Mouse (Mus musculus) kidney, embryonic 16.5 days (tissue): ENCODE data around the gene Wdr54. TPM values are rescaled to one million over a fixed set of nuclear protein-coding genes. Genes with fewer than 3 reads are reported as not detected.

ENCODE experiments used
- ATAC-seq: fragments of 200-750 bp; cut with Nextera tagmentation; 2 replicates; pipeline ENCODE4 v1.8.0; 2017; ENCODE audit warnings: moderate TSS enrichment; ENCODE audit not compliant: low FRiP score, low TSS enrichment
- H3K27ac ChIP-seq: fragments of 300-500 bp; sonication (generic); 2 replicates; pipeline ENCODE4 v1.5.1; 2014; ENCODE audit warnings: low read length
- H3K27me3 ChIP-seq: fragments of 300-500 bp; sonication (generic); 2 replicates; pipeline ENCODE4 v1.6.1; 2014; ENCODE audit warnings: low read length, control low read depth, mixed read lengths; ENCODE audit not compliant: insufficient read depth
- H3K36me3 ChIP-seq: fragments of 300-500 bp; sonication (generic); 2 replicates; pipeline ENCODE4 v1.6.1; 2014; ENCODE audit warnings: low read length, control low read depth, mixed read lengths; ENCODE audit not compliant: insufficient read depth
- H3K4me1 ChIP-seq: fragments of 300-500 bp; sonication (generic); 2 replicates; pipeline ENCODE4 v1.6.1; 2014; ENCODE audit warnings: low read length, control low read depth, mixed read lengths; ENCODE audit not compliant: insufficient read depth
- H3K4me2 ChIP-seq: fragments of 300-500 bp; sonication (generic); replicated peaks from 2 replicates; pipeline ENCODE4 v1.6.1; 2014; ENCODE audit warnings: low read depth, low read length
- H3K4me3 ChIP-seq: fragments of 300-500 bp; sonication (generic); 2 replicates; pipeline ENCODE4 v1.5.1; 2014; ENCODE audit warnings: mild to moderate bottlenecking, low read length
- H3K9ac ChIP-seq: fragments of 300-500 bp; sonication (generic); replicated peaks from 2 replicates; pipeline ENCODE4 v1.6.1; 2014; ENCODE audit warnings: low read length
- H3K9me3 ChIP-seq: fragments of 300-500 bp; sonication (generic); 2 replicates; pipeline ENCODE4 v1.6.1; 2016; ENCODE audit warnings: low read length, control low read depth
- WGBS: fragments of 180-500 bp; shearing (Covaris S2); extraction: QIAGEN DNeasy Blood & Tissue Kit; methylation state at CpG from one replicate; pipeline ENCODE4 v1.1.7; 2014; 5-methylcytosine and 5-hydroxymethylcytosine counted together
- polyA plus RNA-seq: library from polyadenylated mRNA; unstranded; fragments of >200 nt; fragmentation: Nextera tagmentation; extraction: Ambion mirVana; gene quantifications from 2 replicates; pipeline ENCODE4 v1.2.1, GENCODE M21; 2015

The Wdr54 gene
- polyA plus RNA-seq, 1 experiment from 2014 or later, result 8.0 TPM

GRCm38 (mm10) chr6:83120930-83121862, 35.0 kb downstream of the Wdr54 start, which contains the start of gene Wbp1:
Gene Wbp1 (minus strand): TSS chr6:83121559.
- peak; percentile 96 for ATAC-seq
- Histone ChIP-seq H3K27me3 (no peaks in the 10 kb centered on the region), H3K9ac (peak within 1 kb of the TSS; percentile 91), H3K4me1 (peaks cover 63% of the 10 kb centered on the region), H3K27ac (peak within 1 kb of the TSS; percentile 98), H3K4me2 (peak within 1 kb of the TSS; percentile 91), H3K4me3 (peak within 1 kb of the TSS; percentile 76), H3K36me3 (peaks cover 20% of the 10 kb centered on the region), H3K9me3 (no peaks in the 10 kb centered on the region)
- WGBS, result under 1% methylated on average over 38 of the region's 38 CpGs

- H3K9ac ChIP-seq, result peak overlapping the region; percentile 82
- peak overlapping the region; percentile 76 for H3K4me3 ChIP-seq
- no peak for ATAC-seq
- H3K27ac ChIP-seq, result peak overlapping the region; percentile 45
- H3K9me3 ChIP-seq, result no peaks in the 10 kb centered on the region
- no peaks in the 10 kb centered on the region for H3K27me3 ChIP-seq
- 65% methylated on average over 7 of the region's 7 CpGs for WGBS
- peaks cover 63% of the 10 kb centered on the region for H3K4me1 ChIP-seq
- H3K36me3 ChIP-seq, result peaks cover 20% of the 10 kb centered on the region
- H3K4me2 ChIP-seq, result peak overlapping the region; percentile 87
These were observed 36.5 kb downstream of the Wdr54 start for GRCm38 (mm10) chr6:83119734-83120051.

- 61% methylated on average over 14 of the region's 14 CpGs for WGBS
- peaks cover 62% of the 10 kb centered on the region for H3K4me1 ChIP-seq
- peak overlapping the region; percentile 87; the same call in 1 of the 2 replicates for H3K4me2 ChIP-seq
- H3K27me3 ChIP-seq, result no peaks in the 10 kb centered on the region
- no peak overlapping the region for H3K4me3 ChIP-seq
- no peak for ATAC-seq
- H3K9ac ChIP-seq, result peak overlapping the region; percentile 82
- peak overlapping the region; percentile 45 for H3K27ac ChIP-seq
- peaks cover 20% of the 10 kb centered on the region for H3K36me3 ChIP-seq
- H3K9me3 ChIP-seq, result no peaks in the 10 kb centered on the region
These were observed 37.1 kb downstream of the Wdr54 start for GRCm38 (mm10) chr6:83118825-83119733.

GRCm38 (mm10) chr6:83118369-83118768, 37.8 kb downstream of the Wdr54 start:
- Histone ChIP-seq H3K9ac (no peak overlapping the region), H3K9me3 (no peaks in the 10 kb centered on the region), H3K27ac (no peak overlapping the region), H3K4me2 (no peak overlapping the region), H3K36me3 (peaks cover 20% of the 10 kb centered on the region), H3K4me1 (peaks cover 55% of the 10 kb centered on the region), H3K27me3 (no peaks in the 10 kb centered on the region), H3K4me3 (no peak overlapping the region)
- no peak for ATAC-seq
- WGBS, result 82% methylated on average over 11 of the region's 11 CpGs

- Histone ChIP-seq H3K4me2 (no peak overlapping the region), H3K4me3 (no peak overlapping the region), H3K9me3 (no peaks in the 10 kb centered on the region), H3K27ac (no peak overlapping the region; the same call in 1 of the 2 replicates), H3K27me3 (no peaks in the 10 kb centered on the region), H3K4me1 (peaks cover 48% of the 10 kb centered on the region), H3K9ac (no peak overlapping the region; the same call in 1 of the 2 replicates), H3K36me3 (peaks cover 17% of the 10 kb centered on the region)
- no peak for ATAC-seq
- 87% methylated on average over 13 of the region's 13 CpGs for WGBS
These were observed 38.6 kb downstream of the Wdr54 start for GRCm38 (mm10) chr6:83117616-83118015.

DNA sequence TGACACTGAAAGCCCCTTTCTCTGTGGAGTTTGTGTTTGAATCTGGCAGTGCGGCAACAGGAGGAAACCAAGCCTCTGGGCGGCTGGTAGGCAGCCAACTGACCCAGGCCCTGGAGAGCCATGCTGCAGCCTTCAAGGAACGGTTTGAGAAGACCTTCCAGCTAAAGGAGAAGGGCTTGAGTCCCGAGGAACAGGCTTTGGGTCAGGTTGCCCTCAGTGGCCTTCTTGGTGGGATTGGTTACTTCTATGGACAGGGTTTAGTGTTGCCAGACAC, 39.1 kb downstream of the Wdr54 start:
- no peaks in the 10 kb centered on the region for H3K9me3 ChIP-seq
- H3K4me3 ChIP-seq, result no peak overlapping the region
- no peak overlapping the region for H3K27ac ChIP-seq
- H3K36me3 ChIP-seq, result peaks cover 17% of the 10 kb centered on the region
- no peak overlapping the region for H3K4me2 ChIP-seq
- 0 out of 2 replicates have a peak overlapping the region, but pooled peaks have one; percentile 69 for H3K9ac ChIP-seq
- H3K4me1 ChIP-seq, result peaks cover 43% of the 10 kb centered on the region
- no peak for ATAC-seq
- 82% methylated on average over 4 of the region's 4 CpGs for WGBS
- no peaks in the 10 kb centered on the region for H3K27me3 ChIP-seq

DNA sequence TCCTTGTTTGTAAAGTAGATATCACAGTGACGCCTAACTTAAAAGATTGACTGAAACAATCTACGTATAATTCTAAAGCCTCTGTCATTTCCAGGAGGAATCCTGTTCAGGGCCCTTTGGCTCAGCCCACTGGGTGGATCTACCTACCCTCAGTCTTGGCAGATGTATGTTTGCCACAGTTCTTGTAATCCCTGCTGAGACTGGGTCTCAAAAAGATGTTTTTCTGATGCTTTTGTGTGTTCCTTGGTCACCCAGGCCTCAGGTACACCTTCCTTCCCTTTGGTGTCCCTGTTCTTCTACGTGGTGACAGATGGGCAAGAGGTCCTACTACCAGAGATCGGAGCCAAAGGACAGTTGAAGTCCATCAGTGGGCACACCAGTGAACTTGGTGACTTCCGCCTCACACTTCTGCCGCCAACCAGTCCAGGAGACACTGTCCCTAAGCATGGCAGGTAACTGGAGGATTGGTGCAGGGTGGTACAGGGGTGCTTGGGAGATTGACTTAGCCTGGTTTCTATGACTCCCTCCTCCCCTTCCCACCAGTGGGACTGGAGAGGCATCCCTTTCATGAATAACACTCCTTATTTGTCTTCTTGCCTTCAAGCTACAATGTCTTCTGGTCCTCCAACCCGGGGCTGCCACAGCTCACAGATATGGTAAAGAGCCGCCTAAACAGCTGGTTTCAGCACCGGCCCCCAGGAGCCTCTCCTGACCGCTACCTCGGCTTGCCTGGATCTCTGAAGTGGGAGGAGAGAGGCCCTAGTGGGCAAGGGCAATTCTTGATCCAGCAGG, 39.6 kb downstream of the Wdr54 start:
- Histone ChIP-seq H3K4me2 (peak overlapping the region; percentile 90), H3K4me3 (peak overlapping the region; percentile 72), H3K9me3 (no peaks in the 10 kb centered on the region), H3K4me1 (peaks cover 41% of the 10 kb centered on the region), H3K9ac (peak overlapping the region; percentile 69), H3K27ac (0 out of 2 replicates have a peak overlapping the region, but pooled peaks have one; percentile 21), H3K36me3 (peaks cover 17% of the 10 kb centered on the region), H3K27me3 (no peaks in the 10 kb centered on the region)
- ATAC-seq, result no peak
- WGBS, result 62% methylated on average over 11 of the region's 11 CpGs

DNA sequence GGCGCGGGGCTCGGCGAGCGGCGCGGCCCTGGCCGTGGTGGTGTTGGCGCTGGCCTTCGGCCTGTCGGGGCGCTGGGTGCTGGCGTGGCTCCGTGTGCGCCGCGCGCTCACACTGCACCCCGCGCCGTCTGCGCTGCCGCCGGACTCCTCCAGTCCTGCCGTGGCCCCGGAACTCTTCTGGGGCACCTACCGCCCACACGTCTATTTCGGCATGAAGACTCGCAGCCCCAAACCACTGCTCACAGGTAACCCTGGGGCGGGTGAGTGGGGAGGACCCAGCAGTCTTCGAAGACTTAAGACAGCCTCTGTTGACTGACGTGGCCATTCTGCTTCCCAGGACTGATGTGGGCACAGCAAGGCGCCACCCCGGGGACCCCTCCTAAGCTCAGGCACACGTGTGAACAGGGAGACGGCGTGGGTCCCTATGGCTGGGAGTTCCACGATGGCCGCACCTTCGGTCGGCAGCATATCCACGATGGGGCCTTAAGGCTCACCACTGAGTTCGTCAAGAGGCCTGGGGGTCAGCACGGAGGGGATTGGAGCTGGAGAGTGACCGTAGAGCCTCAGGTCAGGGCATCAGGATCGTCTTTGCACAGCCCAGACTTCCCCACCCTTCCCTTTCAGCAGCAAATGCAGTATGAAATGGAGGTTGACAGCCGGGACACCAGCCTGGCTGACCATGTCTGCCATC, 40.4 kb downstream of the Wdr54 start:
- H3K9me3 ChIP-seq, result no peaks in the 10 kb centered on the region
- peak overlapping the region; percentile 72 for H3K4me3 ChIP-seq
- H3K27ac ChIP-seq, result peak overlapping the region; percentile 21; the same call in 1 of the 2 replicates
- H3K9ac ChIP-seq, result peak overlapping the region; percentile 69
- WGBS, result under 1% methylated on average over 41 of the region's 48 CpGs
- peak; percentile 59 for ATAC-seq
- peaks cover 41% of the 10 kb centered on the region for H3K4me1 ChIP-seq
- peak overlapping the region; percentile 90 for H3K4me2 ChIP-seq
- peaks cover 17% of the 10 kb centered on the region for H3K36me3 ChIP-seq
- no peaks in the 10 kb centered on the region for H3K27me3 ChIP-seq
